Mouse (Mus musculus): Measurements from ENCODE around the gene Rtp2. TPM values are rescaled to one million over a fixed set of nuclear protein-coding genes. Genes with fewer than 3 reads are reported as not detected.
A peak's percentile ranks its signal among the peaks of the same experiment; 100 is the strongest.

The Rtp2 gene
- polyA plus RNA-seq, 1 experiment from 2014 or later, result not detected

GRCm38 (mm10) chr16:23967301-23967700, 35.1 kb upstream of the Rtp2 start:
- no peaks in the 10 kb centered on the region for H3K4me1 ChIP-seq (replicated peaks; ENCODE audit: control insufficient read depth, insufficient read depth)
- H3K27ac ChIP-seq (replicated peaks), result no peak overlapping the region
- H3K36me3 ChIP-seq (ENCODE audit: control insufficient read depth, insufficient read depth, low read length), result no peaks in the 10 kb centered on the region; the same call in 1 of the 2 replicates
- WGBS, result 80% methylated on average over 7 of the region's 7 CpGs
- no peak overlapping the region for H3K4me2 ChIP-seq (replicated peaks; ENCODE audit: low read depth)
- ATAC-seq (ENCODE audit: low FRiP score, low TSS enrichment) (no peak), DNase-seq (ENCODE audit: low spot score) (no peak)
- H3K9ac ChIP-seq (ENCODE audit: low read length), result no peak overlapping the region
- TF ChIP-seq EP300 (optimal IDR thresholded peaks at IDR 0.05) (no peak), CTCF (IDR thresholded peaks at IDR 0.05; ENCODE audit: low read depth) (peak; percentile 61)
- H3K27me3 ChIP-seq (ENCODE audit: control insufficient read depth, insufficient read depth, low read length), result no peaks in the 10 kb centered on the region
- no peaks in the 10 kb centered on the region for H3K9me3 ChIP-seq (ENCODE audit: control insufficient read depth, low read length)
- H3K4me3 ChIP-seq (ENCODE audit: low read depth, low read length), result no peak overlapping the region

- DNase-seq (ENCODE audit: low spot score), result no peak
- WGBS, result 91% methylated on average over 14 of the region's 14 CpGs
- H3K27me3 ChIP-seq (ENCODE audit: control insufficient read depth, insufficient read depth, low read length), result no peaks in the 10 kb centered on the region
- no peak overlapping the region for H3K9ac ChIP-seq (ENCODE audit: low read length)
- no peak for ATAC-seq (ENCODE audit: low FRiP score, low TSS enrichment)
- no peak overlapping the region for H3K4me3 ChIP-seq (ENCODE audit: low read depth, low read length)
- no peak overlapping the region for H3K27ac ChIP-seq (replicated peaks)
- H3K9me3 ChIP-seq (ENCODE audit: control insufficient read depth, low read length), result no peaks in the 10 kb centered on the region
- H3K36me3 ChIP-seq (ENCODE audit: control insufficient read depth, insufficient read depth, low read length), result no peaks in the 10 kb centered on the region; the same call in 1 of the 2 replicates
- TF ChIP-seq CTCF (IDR thresholded peaks at IDR 0.05; ENCODE audit: low read depth) (no peak), EP300 (optimal IDR thresholded peaks at IDR 0.05) (no peak)
- no peak overlapping the region for H3K4me2 ChIP-seq (replicated peaks; ENCODE audit: low read depth)
- no peaks in the 10 kb centered on the region for H3K4me1 ChIP-seq (replicated peaks; ENCODE audit: control insufficient read depth, insufficient read depth)
These were observed 33.9 kb upstream of the Rtp2 start for GRCm38 (mm10) chr16:23966066-23966465.

DNA sequence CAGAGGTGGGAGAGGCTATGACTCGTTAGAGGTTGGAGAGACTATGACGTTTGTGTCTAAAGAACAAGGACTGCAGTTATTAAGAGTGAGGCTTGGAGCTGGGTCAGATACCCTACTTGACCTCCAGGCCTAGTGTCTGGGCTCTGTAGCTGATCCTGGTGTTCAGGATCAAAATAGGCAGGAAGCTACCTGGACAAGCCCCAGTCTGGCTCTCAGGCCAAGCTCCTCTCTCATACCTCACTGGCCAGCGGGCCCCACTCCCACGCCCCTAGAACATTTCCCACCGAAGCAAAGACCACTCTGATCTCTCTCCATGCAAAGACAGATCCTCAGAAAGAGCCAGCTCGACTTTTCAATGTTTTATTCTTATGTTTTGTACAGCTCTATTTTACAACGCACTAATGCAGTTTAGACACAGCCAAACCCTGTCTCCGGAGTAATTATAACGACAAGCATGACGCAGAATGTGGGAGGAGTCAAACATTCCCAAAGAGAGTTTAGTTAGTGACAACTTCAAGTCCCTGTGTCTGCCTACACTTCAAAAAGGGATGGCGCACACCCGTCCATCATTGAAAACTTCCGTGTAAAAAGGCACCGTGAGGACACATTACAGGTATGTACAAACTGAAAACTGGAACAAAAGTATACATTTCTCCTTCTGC, 32.6 kb upstream of the Rtp2 start:
- ATAC-seq (ENCODE audit: low FRiP score, low TSS enrichment) (no peak), DNase-seq (ENCODE audit: low spot score) (no peak)
- no peaks in the 10 kb centered on the region; the same call in 1 of the 2 replicates for H3K36me3 ChIP-seq (ENCODE audit: control insufficient read depth, insufficient read depth, low read length)
- H3K27me3 ChIP-seq (ENCODE audit: control insufficient read depth, insufficient read depth, low read length), result no peaks in the 10 kb centered on the region
- no peak overlapping the region for H3K4me2 ChIP-seq (replicated peaks; ENCODE audit: low read depth)
- WGBS, result 75% methylated on average over 14 of the region's 14 CpGs
- no peaks in the 10 kb centered on the region for H3K9me3 ChIP-seq (ENCODE audit: control insufficient read depth, low read length)
- H3K27ac ChIP-seq (replicated peaks), result no peak overlapping the region
- H3K4me1 ChIP-seq (replicated peaks; ENCODE audit: control insufficient read depth, insufficient read depth), result no peaks in the 10 kb centered on the region
- H3K4me3 ChIP-seq (ENCODE audit: low read depth, low read length), result no peak overlapping the region
- TF ChIP-seq CTCF (IDR thresholded peaks at IDR 0.05; ENCODE audit: low read depth) (no peak), EP300 (optimal IDR thresholded peaks at IDR 0.05) (no peak)
- H3K9ac ChIP-seq (ENCODE audit: low read length), result no peak overlapping the region

DNA sequence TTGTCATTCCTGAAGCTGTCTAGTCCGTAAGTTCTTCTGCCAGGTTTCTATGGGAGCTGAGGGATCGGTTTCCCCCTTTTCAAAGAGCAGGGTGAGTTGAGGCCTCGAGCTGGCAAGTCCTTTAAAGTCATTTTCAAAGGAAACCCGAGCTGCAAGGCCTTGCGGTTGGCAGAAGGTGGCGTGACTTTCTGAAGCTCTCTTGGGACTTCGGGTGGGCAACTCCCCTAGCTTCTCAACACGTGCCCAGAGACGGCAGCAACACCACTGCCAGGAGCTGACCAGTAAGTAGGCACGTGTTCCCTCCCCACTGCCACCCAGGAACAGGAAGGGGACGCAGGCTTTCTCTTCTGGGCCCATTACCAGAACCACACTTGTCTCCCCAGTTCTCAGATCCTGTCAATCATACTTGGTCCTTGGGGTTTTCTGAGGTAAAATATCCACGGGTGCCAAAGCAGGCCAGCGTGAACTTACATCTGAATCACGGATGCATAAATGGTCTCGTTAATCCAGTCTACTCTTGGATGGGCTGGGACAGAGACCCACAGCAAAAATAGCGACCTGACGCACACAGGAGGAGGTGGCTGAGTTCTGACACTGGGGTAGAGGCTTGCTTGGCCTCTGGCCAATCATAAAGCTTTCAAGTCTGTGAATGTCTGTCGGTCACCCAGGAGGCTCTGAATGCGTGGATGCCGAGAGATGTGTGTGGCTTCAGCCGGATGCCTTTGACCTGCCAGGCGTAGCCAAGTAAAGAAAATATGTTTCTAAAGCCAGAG, 31.9 kb upstream of the Rtp2 start:
- no peak for DNase-seq (ENCODE audit: low spot score)
- TF ChIP-seq CTCF (IDR thresholded peaks at IDR 0.05; ENCODE audit: low read depth) (no peak), EP300 (optimal IDR thresholded peaks at IDR 0.05) (no peak)
- no peaks in the 10 kb centered on the region; the same call in 1 of the 2 replicates for H3K36me3 ChIP-seq (ENCODE audit: control insufficient read depth, insufficient read depth, low read length)
- no peaks in the 10 kb centered on the region for H3K27me3 ChIP-seq (ENCODE audit: control insufficient read depth, insufficient read depth, low read length)
- H3K4me1 ChIP-seq (replicated peaks; ENCODE audit: control insufficient read depth, insufficient read depth), result no peaks in the 10 kb centered on the region
- no peak overlapping the region for H3K4me3 ChIP-seq (ENCODE audit: low read depth, low read length)
- no peak for ATAC-seq (ENCODE audit: low FRiP score, low TSS enrichment)
- no peaks in the 10 kb centered on the region for H3K9me3 ChIP-seq (ENCODE audit: control insufficient read depth, low read length)
- no peak overlapping the region for H3K4me2 ChIP-seq (replicated peaks; ENCODE audit: low read depth)
- WGBS, result 76% methylated on average over 22 of the region's 22 CpGs
- H3K9ac ChIP-seq (ENCODE audit: low read length), result no peak overlapping the region
- H3K27ac ChIP-seq (replicated peaks), result no peak overlapping the region

DNA sequence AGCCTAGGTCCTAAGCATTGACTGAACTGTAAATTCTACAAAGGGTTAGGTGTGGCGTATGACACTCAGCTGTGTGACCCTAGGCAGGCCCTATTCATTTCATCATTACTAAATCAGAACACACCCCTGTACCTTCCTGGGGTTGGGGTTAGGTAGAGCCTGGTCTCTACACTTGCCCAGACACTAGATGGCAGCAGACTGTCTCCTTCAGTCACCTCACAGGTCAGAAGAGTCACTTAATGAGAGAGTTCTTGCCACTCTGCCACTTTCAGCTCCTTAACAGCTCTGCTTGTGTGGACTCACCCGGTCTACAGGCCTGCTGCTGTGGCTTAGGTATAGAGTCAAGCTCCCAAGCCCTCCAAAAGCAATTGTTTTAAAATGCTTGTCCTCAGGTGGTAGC, 30.2 kb upstream of the Rtp2 start:
- WGBS, result 79% methylated on average over 2 of the region's 2 CpGs
- no peak for TF ChIP-seq EP300 (optimal IDR thresholded peaks at IDR 0.05)
- peak; percentile 70 for TF ChIP-seq CTCF (IDR thresholded peaks at IDR 0.05; ENCODE audit: low read depth)

GRCm38 (mm10) chr16:23958938-23959337, 26.7 kb upstream of the Rtp2 start:
- no peak overlapping the region for H3K4me3 ChIP-seq (ENCODE audit: low read depth, low read length)
- ATAC-seq (ENCODE audit: low FRiP score, low TSS enrichment) (no peak), DNase-seq (ENCODE audit: low spot score) (no peak)
- TF ChIP-seq EP300 (optimal IDR thresholded peaks at IDR 0.05) (no peak), CTCF (IDR thresholded peaks at IDR 0.05; ENCODE audit: low read depth) (no peak)
- no peak overlapping the region for H3K9ac ChIP-seq (ENCODE audit: low read length)
- no peak overlapping the region for H3K27ac ChIP-seq (replicated peaks)
- H3K27me3 ChIP-seq (ENCODE audit: control insufficient read depth, insufficient read depth, low read length), result no peaks in the 10 kb centered on the region
- H3K4me1 ChIP-seq (replicated peaks; ENCODE audit: control insufficient read depth, insufficient read depth), result no peaks in the 10 kb centered on the region
- no peaks in the 10 kb centered on the region for H3K9me3 ChIP-seq (ENCODE audit: control insufficient read depth, low read length)
- no peak overlapping the region for H3K4me2 ChIP-seq (replicated peaks; ENCODE audit: low read depth)
- H3K36me3 ChIP-seq (ENCODE audit: control insufficient read depth, insufficient read depth, low read length), result no peaks in the 10 kb centered on the region

More for the DNA sequence above, 30.2 kb upstream of the Rtp2 start:
- no peaks in the 10 kb centered on the region for H3K27me3 ChIP-seq (ENCODE audit: control insufficient read depth, insufficient read depth, low read length)
- no peak overlapping the region for H3K9ac ChIP-seq (ENCODE audit: low read length)
- no peaks in the 10 kb centered on the region for H3K9me3 ChIP-seq (ENCODE audit: control insufficient read depth, low read length)
- DNase-seq (ENCODE audit: low spot score), result no peak
- H3K4me1 ChIP-seq (replicated peaks; ENCODE audit: control insufficient read depth, insufficient read depth), result no peaks in the 10 kb centered on the region
- no peaks in the 10 kb centered on the region; the same call in 1 of the 2 replicates for H3K36me3 ChIP-seq (ENCODE audit: control insufficient read depth, insufficient read depth, low read length)
- ATAC-seq (ENCODE audit: low FRiP score, low TSS enrichment), result 0 out of 2 replicates have a peak, but pooled peaks have one; percentile 40
- no peak overlapping the region for H3K4me2 ChIP-seq (replicated peaks; ENCODE audit: low read depth)
- H3K27ac ChIP-seq (replicated peaks), result no peak overlapping the region
- no peak overlapping the region for H3K4me3 ChIP-seq (ENCODE audit: low read depth, low read length)

All from stomach, postnatal 0 days (tissue).